Mouse (Mus musculus) c-Kit-positive CD71-positive TER-119-negative erythroid progenitor cells, embryonic 14.5 days (primary cell): ENCODE results near the gene Masp1.
A peak's percentile ranks its signal among the peaks of the same experiment; 100 is the strongest.

Experiments
- DNase-seq: peaks from one replicate; pipeline ENCODE4 v3.0.0-alpha.2; 2013; ENCODE audit warnings: low read depth

Masp1 gene

GRCm38 (mm10) chr16:23520235-23520871 lies at the start of gene Masp1, which contains the start of gene Rtp4:
TSS of gene Masp1 (minus strand) at chr16:23520815.
TSS of gene Rtp4 (plus strand) at chr16:23520291.
- DNase-seq: no peak

GRCm38 (mm10) chr16:23568369-23568958 lies 47.8 kb upstream of the Masp1 start:
- DNase-seq: no peak

GRCm38 (mm10) chr16:23557669-23558068 lies 37.1 kb upstream of the Masp1 start:
- DNase-seq: no peak

- DNase-seq: no peak
These were observed 36.6 kb upstream of the Masp1 start for GRCm38 (mm10) chr16:23557195-23557594.

- no peak for DNase-seq
These were observed 34.1 kb upstream of the Masp1 start for GRCm38 (mm10) chr16:23554673-23555072.

- no peak for DNase-seq
These were observed 30.5 kb upstream of the Masp1 start for GRCm38 (mm10) chr16:23550981-23551582.

- DNase-seq: peak; percentile 24
These were observed 29.8 kb upstream of the Masp1 start for GRCm38 (mm10) chr16:23550346-23550980.

GRCm38 (mm10) chr16:23547783-23548182 lies 27.2 kb upstream of the Masp1 start:
- no peak for DNase-seq

GRCm38 (mm10) chr16:23544361-23544760 lies 23.7 kb upstream of the Masp1 start:
- no peak for DNase-seq

GRCm38 (mm10) chr16:23542866-23543265 lies 22.3 kb upstream of the Masp1 start:
- no peak for DNase-seq

GRCm38 (mm10) chr16:23541046-23541445 lies 20.4 kb upstream of the Masp1 start:
- DNase-seq: no peak

- DNase-seq: no peak
These were observed 13.1 kb upstream of the Masp1 start for GRCm38 (mm10) chr16:23533707-23534106.

GRCm38 (mm10) chr16:23529186-23529585 lies 8.6 kb upstream of the Masp1 start:
- no peak for DNase-seq

- DNase-seq: no peak
These were observed 1.5 kb upstream of the Masp1 start for GRCm38 (mm10) chr16:23522081-23522480.

GRCm38 (mm10) chr16:23521092-23521491 lies 477 bp upstream of the Masp1 start:
- no peak for DNase-seq

- DNase-seq: no peak
These were observed 844 bp downstream of the Masp1 start for GRCm38 (mm10) chr16:23519771-23520170.

GRCm38 (mm10) chr16:23518567-23519369 lies 1.8 kb downstream of the Masp1 start:
- DNase-seq: no peak

GRCm38 (mm10) chr16:23517754-23518566 lies 2.7 kb downstream of the Masp1 start:
- DNase-seq: no peak

GRCm38 (mm10) chr16:23517230-23517629 lies 3.4 kb downstream of the Masp1 start:
- no peak for DNase-seq

- no peak for DNase-seq
These were observed 4.0 kb downstream of the Masp1 start for GRCm38 (mm10) chr16:23516606-23517005.

- DNase-seq: no peak
These were observed 4.8 kb downstream of the Masp1 start for GRCm38 (mm10) chr16:23515766-23516165.
